Mouse (Mus musculus) skeletal muscle tissue, postnatal 0 days (tissue): ENCODE results near the gene Cln6. TPM values are rescaled to one million over a fixed set of nuclear protein-coding genes. Genes with fewer than 3 reads are reported as not detected.

Source experiments
- polyA plus RNA-seq: library from polyadenylated mRNA; unstranded; fragments of >200 nt; fragmentation: Nextera tagmentation; extraction: Ambion mirVana; gene quantifications from 2 replicates; pipeline ENCODE4 v1.2.1, GENCODE M21; 2015

Gene Cln6
- 13.3 and 17.6 TPM in 2 replicates for polyA plus RNA-seq

GRCm38 (mm10) chr9:62838506-62839171, at the start of gene Cln6:
Gene Cln6 (plus strand): TSS chr9:62838785.

GRCm38 (mm10) chr9:62811516-62812121, 27.0 kb upstream of the Cln6 start, which contains the start of gene Fem1b:
Gene Fem1b (minus strand): TSS chr9:62811934.

GRCm38 (mm10) chr9:62857719-62858261, 19.2 kb downstream of the Cln6 start, which contains the start of gene Calml4:
Gene Calml4 (plus strand): TSS chr9:62858080.

Other genes starting within 250 kb of the Cln6 start
- gene Itga11, start 161.0 kb upstream of the Cln6 start, polyA plus RNA-seq = 0.40 and 0.74 TPM in 2 replicates
- gene Fem1b, start 26.9 kb upstream of the Cln6 start, polyA plus RNA-seq = 5.8 and 6.1 TPM in 2 replicates
- 20.5 and 26.8 TPM in 2 replicates for gene Calml4, start 19.3 kb downstream of the Cln6 start, polyA plus RNA-seq
- 21.9 and 24.1 TPM in 2 replicates for gene Pias1, start 149.1 kb downstream of the Cln6 start, polyA plus RNA-seq